10 mouse cellular contexts compared by ENCODE assay signal in genomic region chr1:20868036-20868435, GRCm38 (mm10). TPM values are rescaled to one million over a fixed set of nuclear protein-coding genes. Genes with fewer than 3 reads are reported as not detected.
DNase-seq lines count a peak whose midpoint lies in the region; ATAC-seq and TF ChIP-seq lines count a peak whose summit lies in the region.
"Had no signal": no experiment of that assay in that cellular context is flagged by ENCODE, and none has a peak within 500 bp of the region (broad histone marks: within the 10 kb centered on the region; RNA-seq: fewer than 3 reads in every experiment).

No protein-coding gene starts in this region.

- WGBS in embryonic facial prominence, embryonic 12.5 days, result 52% methylated on average over 9 of the region's 9 CpGs
- 26% methylated on average over 9 of the region's 9 CpGs for WGBS in hindbrain, embryonic 13.5 days
- WGBS in midbrain, embryonic 15.5 days, result 30% methylated on average over 9 of the region's 9 CpGs

- no peaks in the 10 kb centered on the region for H3K36me3 ChIP-seq in ES-E14 (ENCODE audit: control insufficient read depth, insufficient read depth, low read length, poor library complexity, severe bottlenecking)
- H3K36me3 ChIP-seq in embryonic facial prominence, embryonic 12.5 days, result no peaks in the 10 kb centered on the region
- H3K36me3 ChIP-seq in hindbrain, embryonic 13.5 days, result no peaks in the 10 kb centered on the region
- H3K36me3 ChIP-seq in midbrain, embryonic 15.5 days (replicated peaks), result no peaks in the 10 kb centered on the region
- H3K36me3 ChIP-seq: liver, embryonic 12.5 days had no signal

- H3K9me3 ChIP-seq in ES-E14 (ENCODE audit: control insufficient read depth, insufficient read depth, low read depth, low read length), result no peaks in the 10 kb centered on the region
- no peaks in the 10 kb centered on the region for H3K9me3 ChIP-seq in embryonic facial prominence, embryonic 12.5 days
- H3K9me3 ChIP-seq in hindbrain, embryonic 13.5 days, result no peaks in the 10 kb centered on the region
- no peaks in the 10 kb centered on the region for H3K9me3 ChIP-seq in midbrain, embryonic 15.5 days
- H3K9me3 ChIP-seq: liver, embryonic 12.5 days had no signal

- H3K4me2 ChIP-seq in embryonic facial prominence, embryonic 12.5 days (replicated peaks), result no peak overlapping the region
- no peak overlapping the region for H3K4me2 ChIP-seq in hindbrain, embryonic 13.5 days
- H3K4me2 ChIP-seq in midbrain, embryonic 15.5 days, result no peak overlapping the region
- H3K4me2 ChIP-seq: liver, embryonic 12.5 days had no signal

- DNase-seq in ES-E14 (ENCODE audit: low read depth, low spot score), result peak; percentile 46
- DNase-seq in retina, postnatal 1 day, result no peak
- no peak for DNase-seq in layer of hippocampus, adult 9-11 months
- DNase-seq in urinary bladder, postnatal 25 days (ENCODE audit: low spot score), result no peak
- DNase-seq: thymus, postnatal 36 days had no signal

- H3K27me3 ChIP-seq in embryonic facial prominence, embryonic 12.5 days, result no peaks in the 10 kb centered on the region
- H3K27me3 ChIP-seq in hindbrain, embryonic 13.5 days, result no peaks in the 10 kb centered on the region
- no peaks in the 10 kb centered on the region for H3K27me3 ChIP-seq in midbrain, embryonic 15.5 days (replicated peaks)
- H3K27me3 ChIP-seq: liver, embryonic 12.5 days had no signal

- ATAC-seq in embryonic facial prominence, embryonic 12.5 days (ENCODE audit: insufficient number of reproducible peaks, insufficient read depth, low FRiP score, low TSS enrichment), result 0 out of 2 replicates have a peak, but pooled peaks have one; percentile 30
- ATAC-seq in hindbrain, embryonic 13.5 days (ENCODE audit: low FRiP score), result peak; percentile 76
- ATAC-seq in midbrain, embryonic 15.5 days (replicated peaks), result peak; percentile 55; the same call in 1 of the 2 replicates
- no peak for ATAC-seq in megakaryocyte, adult 5-6 weeks (ENCODE audit: poor library complexity, severe bottlenecking)
- ATAC-seq: liver, embryonic 12.5 days had no signal

- in situ Hi-C loops in ES-E14 (cut with MboI; ENCODE audit: low sequenced_read_pairs in 2 of 2, unreplicated experiment in 2 of 2), result no loop called here

- peaks cover 0 to 7% of the 10 kb centered on the region in 2 experiments; a peak in 2 of 4 replicates for H3K4me1 ChIP-seq in ES-E14 (ENCODE audit: control insufficient read depth in 2 of 2, insufficient read depth in 2 of 2, low read length in 2 of 2, poor library complexity in 1 of 2)
- 0 out of 2 replicates have a peak, but pooled peaks cover 5% of the 10 kb centered on the region for H3K4me1 ChIP-seq in embryonic facial prominence, embryonic 12.5 days
- peaks cover 11% of the 10 kb centered on the region for H3K4me1 ChIP-seq in hindbrain, embryonic 13.5 days (replicated peaks)
- H3K4me1 ChIP-seq in midbrain, embryonic 15.5 days, result peaks cover 9% of the 10 kb centered on the region

- peak overlapping the region; percentile 77; the same call in 1 of the 2 replicates for H3K27ac ChIP-seq in ES-E14 (ENCODE audit: insufficient read depth, low read depth, low read length, poor library complexity, severe bottlenecking)
- no peak overlapping the region for H3K27ac ChIP-seq in embryonic facial prominence, embryonic 12.5 days
- H3K27ac ChIP-seq in hindbrain, embryonic 13.5 days, result peak overlapping the region; percentile 76
- peak overlapping the region; percentile 16; the same call in 1 of the 2 replicates for H3K27ac ChIP-seq in midbrain, embryonic 15.5 days
- H3K27ac ChIP-seq: liver, embryonic 12.5 days had no signal

- H3K9ac ChIP-seq in ES-E14 (ENCODE audit: insufficient read depth, low read depth, low read length, poor library complexity, severe bottlenecking), result peak overlapping the region; percentile 20; the same call in 1 of the 2 replicates
- no peak overlapping the region for H3K9ac ChIP-seq in embryonic facial prominence, embryonic 12.5 days
- H3K9ac ChIP-seq in hindbrain, embryonic 13.5 days, result no peak overlapping the region
- H3K9ac ChIP-seq in midbrain, embryonic 15.5 days, result no peak overlapping the region
- H3K9ac ChIP-seq: liver, embryonic 12.5 days had no signal

- no peak overlapping the region for H3K4me3 ChIP-seq in ES-E14 (ENCODE audit: insufficient read depth in 1 of 2, low read depth in 1 of 2, low read length in 2 of 2, poor library complexity in 1 of 2, severe bottlenecking in 1 of 2)
- no peak overlapping the region for H3K4me3 ChIP-seq in embryonic facial prominence, embryonic 12.5 days
- no peak overlapping the region for H3K4me3 ChIP-seq in hindbrain, embryonic 13.5 days
- no peak overlapping the region for H3K4me3 ChIP-seq in midbrain, embryonic 15.5 days
- H3K4me3 ChIP-seq: liver, embryonic 12.5 days had no signal

TF ChIP-seq in ES-E14, 5 proteins besides CTCF, POLR2A, EP300 and RAD21:
- TF ChIP-seq MAFK (IDR thresholded peaks at IDR 0.05; ENCODE audit: insufficient read depth, low read depth, low read length) (no peak), ZC3H11A (IDR thresholded peaks at IDR 0.05; ENCODE audit: borderline replicate concordance, low read depth, low read length) (no peak)

RNA-seq across cellular contexts. Expression of gene Paqr8, which starts 22.4 kb away (rescaled TPM):
- total RNA-seq in ES-E14 (2012; rRNA removed), result 1.7 and 3.2 TPM in 2 replicates
- polyA plus RNA-seq in embryonic facial prominence, embryonic 12.5 days (2016; fragmentation: Nextera tagmentation; extraction: Ambion mirVana), result 8.1 and 9.1 TPM in 2 replicates
- 22.5 and 26.2 TPM in 2 replicates for polyA plus RNA-seq in hindbrain, embryonic 13.5 days (2015; fragmentation: Nextera tagmentation; extraction: Ambion mirVana)
- 23.7 and 24.2 TPM in 2 replicates for polyA plus RNA-seq in midbrain, embryonic 15.5 days (2015; fragmentation: Nextera tagmentation; extraction: Ambion mirVana)
- total RNA-seq in megakaryocyte, adult 5-6 weeks (2015), result 0.71 and 1.7 TPM in 2 replicates
- 0.84 and 1.1 TPM in 2 replicates for total RNA-seq in megakaryocyte, adult 5-6 weeks (2017)

RNA-seq across cellular contexts. Expression of gene Mcm3, which starts 47.9 kb away (rescaled TPM):
- 178 and 179 TPM in 2 replicates for total RNA-seq in ES-E14 (2012; rRNA removed)
- 147 and 155 TPM in 2 replicates for polyA plus RNA-seq in embryonic facial prominence, embryonic 12.5 days (2016; fragmentation: Nextera tagmentation; extraction: Ambion mirVana)
- 27.0 and 29.6 TPM in 2 replicates for polyA plus RNA-seq in hindbrain, embryonic 13.5 days (2015; fragmentation: Nextera tagmentation; extraction: Ambion mirVana)
- polyA plus RNA-seq in midbrain, embryonic 15.5 days (2015; fragmentation: Nextera tagmentation; extraction: Ambion mirVana), result 18.9 and 20.5 TPM in 2 replicates
- total RNA-seq in megakaryocyte, adult 5-6 weeks (2015), result 317 and 364 TPM in 2 replicates
- total RNA-seq in megakaryocyte, adult 5-6 weeks (2017), result 152 and 156 TPM in 2 replicates
